Mouse (Mus musculus) hindbrain, embryonic 13.5 days (tissue): ENCODE data around the gene Cd2. TPM values are rescaled to one million over a fixed set of nuclear protein-coding genes. Genes with fewer than 3 reads are reported as not detected.

ENCODE experiments used
- ATAC-seq: fragments of 200-750 bp; cut with Nextera tagmentation; 2 replicates; pipeline ENCODE4 v1.8.0; 2017; ENCODE audit warnings: moderate TSS enrichment; ENCODE audit not compliant: low FRiP score
- H3K27ac ChIP-seq: fragments of 300-500 bp; sonication (generic); 2 replicates; pipeline ENCODE4 v1.5.1; 2015; ENCODE audit warnings: inconsistent platforms, mild to moderate bottlenecking, moderate library complexity
- H3K27me3 ChIP-seq: fragments of 300-500 bp; sonication (generic); 2 replicates; pipeline ENCODE4 v1.6.1; 2015; ENCODE audit warnings: mild to moderate bottlenecking, inconsistent platforms
- H3K36me3 ChIP-seq: fragments of 300-500 bp; sonication (generic); 2 replicates; pipeline ENCODE4 v1.6.1; 2015; ENCODE audit warnings: mild to moderate bottlenecking, inconsistent platforms
- H3K4me1 ChIP-seq: fragments of 300-500 bp; sonication (generic); replicated peaks from 2 replicates; pipeline ENCODE4 v1.6.1; 2015; ENCODE audit warnings: inconsistent platforms
- H3K4me2 ChIP-seq: fragments of 300-500 bp; sonication (generic); 2 replicates; pipeline ENCODE4 v1.6.1; 2015; ENCODE audit warnings: inconsistent platforms, mild to moderate bottlenecking, moderate library complexity
- H3K4me3 ChIP-seq: fragments of 300-500 bp; sonication (generic); 2 replicates; pipeline ENCODE4 v1.5.1; 2015; ENCODE audit warnings: mild to moderate bottlenecking, inconsistent platforms
- H3K9ac ChIP-seq: fragments of 300-500 bp; sonication (generic); 2 replicates; pipeline ENCODE4 v1.6.1; 2015; ENCODE audit warnings: mild to moderate bottlenecking, inconsistent platforms
- H3K9me3 ChIP-seq: fragments of 300-500 bp; sonication (generic); 2 replicates; pipeline ENCODE4 v1.6.1; 2016; ENCODE audit warnings: inconsistent platforms
- WGBS: fragments of 180-500 bp; shearing (Covaris S2); methylation state at CpG from one replicate; pipeline ENCODE4 v1.1.7; 2015; 5-methylcytosine and 5-hydroxymethylcytosine counted together
- polyA plus RNA-seq: library from polyadenylated mRNA; unstranded; fragments of >200 nt; fragmentation: Nextera tagmentation; extraction: Ambion mirVana; gene quantifications from 2 replicates; pipeline ENCODE4 v1.2.1, GENCODE M21; 2015

Gene Cd2
- polyA plus RNA-seq, 1 experiment from 2014 or later: not detected

GRCm38 (mm10) chr3:101290036-101290435 is 2.3 kb upstream of the Cd2 start:
- WGBS: 90% methylated on average over 7 of the region's 7 CpGs

GRCm38 (mm10) chr3:101289406-101289805 is 1.7 kb upstream of the Cd2 start:
- Histone ChIP-seq H3K4me1 (no peaks in the 10 kb centered on the region), H3K4me2 (no peak overlapping the region), H3K36me3 (no peaks in the 10 kb centered on the region), H3K4me3 (no peak overlapping the region), H3K9ac (no peak overlapping the region), H3K9me3 (no peaks in the 10 kb centered on the region), H3K27ac (no peak overlapping the region), H3K27me3 (no peaks in the 10 kb centered on the region)
- 89% methylated on average over 3 of the region's 3 CpGs for WGBS
- ATAC-seq: no peak

More at GRCm38 (mm10) chr3:101290036-101290435, 2.3 kb upstream of the Cd2 start:
- no peaks in the 10 kb centered on the region for H3K36me3 ChIP-seq
- ATAC-seq: no peak
- H3K4me3 ChIP-seq: no peak overlapping the region
- H3K4me1 ChIP-seq: no peaks in the 10 kb centered on the region
- H3K9me3 ChIP-seq: no peaks in the 10 kb centered on the region
- no peak overlapping the region for H3K4me2 ChIP-seq
- H3K27me3 ChIP-seq: no peaks in the 10 kb centered on the region
- no peak overlapping the region for H3K27ac ChIP-seq
- H3K9ac ChIP-seq: no peak overlapping the region

- no peak overlapping the region for H3K4me2 ChIP-seq
- no peaks in the 10 kb centered on the region for H3K27me3 ChIP-seq
- no peaks in the 10 kb centered on the region for H3K9me3 ChIP-seq
- ATAC-seq: no peak
- H3K36me3 ChIP-seq: no peaks in the 10 kb centered on the region
- WGBS: 88% methylated on average over 12 of the region's 12 CpGs
- H3K9ac ChIP-seq: no peak overlapping the region
- H3K4me3 ChIP-seq: no peak overlapping the region
- H3K4me1 ChIP-seq: no peaks in the 10 kb centered on the region
- no peak overlapping the region for H3K27ac ChIP-seq
These were observed 1.1 kb downstream of the Cd2 start for GRCm38 (mm10) chr3:101286336-101287325.

GRCm38 (mm10) chr3:101285851-101286250 is 1.9 kb downstream of the Cd2 start:
- peaks cover 5% of the 10 kb centered on the region; the same call in 1 of the 2 replicates for H3K4me1 ChIP-seq
- no peak for ATAC-seq
- no peaks in the 10 kb centered on the region for H3K27me3 ChIP-seq
- H3K4me3 ChIP-seq: no peak overlapping the region
- H3K9me3 ChIP-seq: no peaks in the 10 kb centered on the region
- no peak overlapping the region for H3K27ac ChIP-seq
- no peaks in the 10 kb centered on the region for H3K36me3 ChIP-seq
- H3K4me2 ChIP-seq: no peak overlapping the region
- 93% methylated on average over 12 of the region's 12 CpGs for whole genome bisulfite sequencing
- H3K9ac ChIP-seq: no peak overlapping the region

- ATAC-seq: no peak
- 96% methylated on average over 5 of the region's 5 CpGs for WGBS
- no peaks in the 10 kb centered on the region for H3K9me3 ChIP-seq
These were observed 2.6 kb downstream of the Cd2 start for GRCm38 (mm10) chr3:101285021-101285615.

GRCm38 (mm10) chr3:101283869-101284706 is 3.7 kb downstream of the Cd2 start:
- 91% methylated on average over 13 of the region's 13 CpGs for WGBS
- ATAC-seq: no peak
- H3K4me2 ChIP-seq: no peak overlapping the region
- H3K9ac ChIP-seq: no peak overlapping the region
- peaks cover 9% of the 10 kb centered on the region; the same call in 1 of the 2 replicates for H3K4me1 ChIP-seq
- no peaks in the 10 kb centered on the region for H3K27me3 ChIP-seq
- H3K4me3 ChIP-seq: no peak overlapping the region
- H3K36me3 ChIP-seq: no peaks in the 10 kb centered on the region
- H3K27ac ChIP-seq: no peak overlapping the region
- H3K9me3 ChIP-seq: no peaks in the 10 kb centered on the region

More at GRCm38 (mm10) chr3:101285021-101285615, 2.6 kb downstream of the Cd2 start:
- H3K36me3 ChIP-seq: no peaks in the 10 kb centered on the region
- H3K9ac ChIP-seq: no peak overlapping the region
- H3K4me3 ChIP-seq: no peak overlapping the region
- H3K4me1 ChIP-seq: peaks cover 9% of the 10 kb centered on the region; the same call in 1 of the 2 replicates
- no peak overlapping the region for H3K27ac ChIP-seq
- no peaks in the 10 kb centered on the region for H3K27me3 ChIP-seq
- no peak overlapping the region for H3K4me2 ChIP-seq

- Histone ChIP-seq H3K27me3 (no peaks in the 10 kb centered on the region), H3K36me3 (no peaks in the 10 kb centered on the region), H3K9ac (no peak overlapping the region), H3K4me1 (peaks cover 9% of the 10 kb centered on the region; the same call in 1 of the 2 replicates), H3K9me3 (no peaks in the 10 kb centered on the region), H3K4me2 (no peak overlapping the region), H3K27ac (no peak overlapping the region), H3K4me3 (no peak overlapping the region)
- 80% methylated on average over 4 of the region's 4 CpGs for WGBS
- ATAC-seq: no peak
These were observed 4.3 kb downstream of the Cd2 start for GRCm38 (mm10) chr3:101283441-101283840.

- H3K27me3 ChIP-seq: no peaks in the 10 kb centered on the region
- 89% methylated on average over 9 of the region's 9 CpGs for WGBS
- H3K4me2 ChIP-seq: no peak overlapping the region
- no peaks in the 10 kb centered on the region for H3K36me3 ChIP-seq
- H3K4me3 ChIP-seq: no peak overlapping the region
- ATAC-seq: no peak
- H3K9me3 ChIP-seq: no peaks in the 10 kb centered on the region
- no peak overlapping the region for H3K9ac ChIP-seq
- peaks cover 9% of the 10 kb centered on the region; the same call in 1 of the 2 replicates for H3K4me1 ChIP-seq
- no peak overlapping the region for H3K27ac ChIP-seq
These were observed 5.1 kb downstream of the Cd2 start for GRCm38 (mm10) chr3:101282556-101283180.

- Histone ChIP-seq H3K9me3 (no peaks in the 10 kb centered on the region), H3K4me2 (no peak overlapping the region), H3K36me3 (no peaks in the 10 kb centered on the region), H3K27ac (no peak overlapping the region), H3K9ac (no peak overlapping the region), H3K4me1 (peaks cover 13% of the 10 kb centered on the region), H3K4me3 (no peak overlapping the region), H3K27me3 (no peaks in the 10 kb centered on the region)
- no peak for ATAC-seq
- 76% methylated on average over 4 of the region's 4 CpGs for WGBS
These were observed 5.9 kb downstream of the Cd2 start for GRCm38 (mm10) chr3:101281841-101282240.

- no peaks in the 10 kb centered on the region for H3K27me3 ChIP-seq
- H3K4me1 ChIP-seq: peaks cover 18% of the 10 kb centered on the region
- WGBS: 57% methylated on average over 15 of the region's 15 CpGs
- no peaks in the 10 kb centered on the region for H3K9me3 ChIP-seq
- H3K4me2 ChIP-seq: no peak overlapping the region
- no peak overlapping the region for H3K27ac ChIP-seq
- no peaks in the 10 kb centered on the region for H3K36me3 ChIP-seq
- H3K9ac ChIP-seq: no peak overlapping the region
- ATAC-seq: no peak
- H3K4me3 ChIP-seq: no peak overlapping the region
These were observed 7.1 kb downstream of the Cd2 start for GRCm38 (mm10) chr3:101280348-101281311.

GRCm38 (mm10) chr3:101279561-101279960 is 8.2 kb downstream of the Cd2 start:
- H3K4me3 ChIP-seq: no peak overlapping the region
- no peak overlapping the region for H3K9ac ChIP-seq
- H3K4me1 ChIP-seq: peaks cover 18% of the 10 kb centered on the region
- H3K27me3 ChIP-seq: no peaks in the 10 kb centered on the region
- 82% methylated on average over 10 of the region's 10 CpGs for WGBS
- no peaks in the 10 kb centered on the region for H3K9me3 ChIP-seq
- H3K36me3 ChIP-seq: no peaks in the 10 kb centered on the region
- no peak for ATAC-seq
- no peak overlapping the region for H3K4me2 ChIP-seq
- no peak overlapping the region for H3K27ac ChIP-seq
